Mouse (Mus musculus): ENCODE measurements around the gene Orm3. TPM values are rescaled to one million over a fixed set of nuclear protein-coding genes. Genes with fewer than 3 reads are reported as not detected.
A peak's percentile ranks its signal among the peaks of the same experiment; 100 is the strongest.
"Not testable (repeated sequence)": the region's sequence is repeated elsewhere in the genome, so short reads cannot be mapped to it uniquely, and the experiment has no call there.

Orm3 gene
- polyA plus RNA-seq, 2 experiments, result not detected

- H3K27me3 ChIP-seq (ENCODE audit: control insufficient read depth, insufficient read depth, low read length), result no peaks in the 10 kb centered on the region
- H3K9me3 ChIP-seq (ENCODE audit: control insufficient read depth, low read length), result no peaks in the 10 kb centered on the region
- no peaks in the 10 kb centered on the region for H3K4me1 ChIP-seq (ENCODE audit: control insufficient read depth, insufficient read depth, low read length)
- no peak overlapping the region for H3K9ac ChIP-seq (ENCODE audit: low read depth, low read length, severe bottlenecking)
- H3K27ac ChIP-seq (replicated peaks; ENCODE audit: low read depth, low read length), result no peak overlapping the region
- DNase-seq (ENCODE audit: low spot score) (no peak), ATAC-seq (ENCODE audit: low FRiP score, low read depth) (no peak)
- H3K36me3 ChIP-seq (ENCODE audit: control insufficient read depth, insufficient read depth, low read length), result peaks cover 89% of the 10 kb centered on the region
- no peak overlapping the region for H3K4me2 ChIP-seq (replicated peaks; ENCODE audit: low read depth, low read length, severe bottlenecking)
- H3K4me3 ChIP-seq (replicated peaks; ENCODE audit: low read length), result no peak overlapping the region
- WGBS, result 83% methylated on average over 5 of the region's 5 CpGs
- no peak for TF ChIP-seq POLR2A (IDR thresholded peaks at IDR 0.05; ENCODE audit: borderline replicate concordance, extremely low read depth, insufficient read depth, insufficient read length)
These were observed 41.9 kb upstream of the Orm3 start for GRCm38 (mm10) chr4:63314063-63314462.

DNA sequence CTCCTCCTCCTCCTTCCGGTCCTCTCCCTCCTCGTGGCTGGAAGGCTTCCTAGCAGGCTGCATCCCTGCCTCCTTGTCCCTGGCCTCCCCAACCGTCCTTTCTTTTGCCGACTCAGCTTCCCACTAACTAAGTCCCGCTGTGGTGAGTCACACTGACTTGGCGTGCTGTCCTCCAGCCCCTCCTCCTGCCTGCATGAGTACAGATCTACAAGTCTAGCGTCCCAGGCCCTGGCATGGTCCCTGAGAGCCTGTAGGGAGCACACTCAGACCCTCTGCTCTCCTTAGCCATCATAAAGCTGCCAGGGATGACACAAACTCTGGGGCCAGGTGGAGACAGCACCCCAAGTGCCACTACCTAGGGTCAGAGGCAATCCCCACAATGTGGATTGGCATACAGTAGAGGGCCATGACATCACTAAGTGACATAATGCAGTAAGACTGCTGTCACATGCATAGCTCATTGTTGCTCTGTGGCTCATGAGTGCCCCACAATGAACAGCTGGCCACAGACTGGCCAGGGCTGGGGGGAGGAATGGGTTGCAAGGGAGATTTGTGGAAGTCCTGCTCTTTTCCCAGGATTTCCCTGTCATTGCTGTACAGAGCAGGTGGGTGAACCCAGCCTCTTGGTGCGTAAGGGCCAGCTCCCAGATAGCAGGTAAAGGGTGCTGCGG lies 39.8 kb upstream of the Orm3 start:
- H3K4me1 ChIP-seq (ENCODE audit: control insufficient read depth, insufficient read depth, low read length), result no peaks in the 10 kb centered on the region
- TF ChIP-seq POLR2A (IDR thresholded peaks at IDR 0.05; ENCODE audit: borderline replicate concordance, extremely low read depth, insufficient read depth, insufficient read length), result no peak
- no peaks in the 10 kb centered on the region for H3K27me3 ChIP-seq (ENCODE audit: control insufficient read depth, insufficient read depth, low read length)
- no peak overlapping the region for H3K4me3 ChIP-seq (replicated peaks; ENCODE audit: low read length)
- no peaks in the 10 kb centered on the region for H3K9me3 ChIP-seq (ENCODE audit: control insufficient read depth, low read length)
- peaks cover 77% of the 10 kb centered on the region for H3K36me3 ChIP-seq (ENCODE audit: control insufficient read depth, insufficient read depth, low read length)
- ATAC-seq (ENCODE audit: low FRiP score, low read depth) (no peak), DNase-seq (ENCODE audit: low spot score) (no peak)
- 61% methylated on average over 9 of the region's 9 CpGs for WGBS
- H3K9ac ChIP-seq (ENCODE audit: low read depth, low read length, severe bottlenecking), result no peak overlapping the region
- H3K27ac ChIP-seq (replicated peaks; ENCODE audit: low read depth, low read length), result no peak overlapping the region
- H3K4me2 ChIP-seq (replicated peaks; ENCODE audit: low read depth, low read length, severe bottlenecking), result no peak overlapping the region

- H3K27me3 ChIP-seq (ENCODE audit: control insufficient read depth, insufficient read depth, low read length); H3K4me2 ChIP-seq (replicated peaks; ENCODE audit: low read depth, low read length, severe bottlenecking); H3K9me3 ChIP-seq (ENCODE audit: control insufficient read depth, low read length); H3K9ac ChIP-seq (ENCODE audit: low read depth, low read length, severe bottlenecking); ATAC-seq (ENCODE audit: low FRiP score, low read depth); H3K4me3 ChIP-seq (replicated peaks; ENCODE audit: low read length); H3K4me1 ChIP-seq (ENCODE audit: control insufficient read depth, insufficient read depth, low read length); H3K27ac ChIP-seq (replicated peaks; ENCODE audit: low read depth, low read length): not testable (repeated sequence)
- peak; percentile 73 for DNase-seq (ENCODE audit: low spot score)
- WGBS, result 28% methylated on average over 3 of the region's 3 CpGs
- H3K36me3 ChIP-seq (ENCODE audit: control insufficient read depth, insufficient read depth, low read length), result peaks cover 82% of the 10 kb centered on the region
These were observed 36.4 kb upstream of the Orm3 start for GRCm38 (mm10) chr4:63319566-63319965.

- no peak for DNase-seq (ENCODE audit: low spot score)
- no peak for ATAC-seq (ENCODE audit: low FRiP score, low read depth)
- no peak for TF ChIP-seq POLR2A (IDR thresholded peaks at IDR 0.05; ENCODE audit: borderline replicate concordance, extremely low read depth, insufficient read depth, insufficient read length)
- no peak overlapping the region for H3K4me2 ChIP-seq (replicated peaks; ENCODE audit: low read depth, low read length, severe bottlenecking)
- 79% methylated on average over 8 of the region's 8 CpGs for WGBS
- H3K27ac ChIP-seq (replicated peaks; ENCODE audit: low read depth, low read length), result no peak overlapping the region
- H3K4me1 ChIP-seq (ENCODE audit: control insufficient read depth, insufficient read depth, low read length), result no peaks in the 10 kb centered on the region
- H3K4me3 ChIP-seq (replicated peaks; ENCODE audit: low read length), result no peak overlapping the region
- H3K36me3 ChIP-seq (ENCODE audit: control insufficient read depth, insufficient read depth, low read length), result peaks cover 83% of the 10 kb centered on the region
- no peak overlapping the region for H3K9ac ChIP-seq (ENCODE audit: low read depth, low read length, severe bottlenecking)
- H3K27me3 ChIP-seq (ENCODE audit: control insufficient read depth, insufficient read depth, low read length), result no peaks in the 10 kb centered on the region
- H3K9me3 ChIP-seq (ENCODE audit: control insufficient read depth, low read length), result 0 out of 2 replicates have a peak, but pooled peaks cover 3% of the 10 kb centered on the region
These were observed 32.6 kb upstream of the Orm3 start for GRCm38 (mm10) chr4:63323275-63323815.

GRCm38 (mm10) chr4:63333403-63333802 lies 22.6 kb upstream of the Orm3 start:
- H3K9ac ChIP-seq (ENCODE audit: low read depth, low read length, severe bottlenecking), result no peak overlapping the region
- ATAC-seq (ENCODE audit: low FRiP score, low read depth) (no peak), DNase-seq (ENCODE audit: low spot score) (no peak)
- no peaks in the 10 kb centered on the region for H3K27me3 ChIP-seq (ENCODE audit: control insufficient read depth, insufficient read depth, low read length)
- no peaks in the 10 kb centered on the region for H3K9me3 ChIP-seq (ENCODE audit: control insufficient read depth, low read length)
- H3K27ac ChIP-seq (replicated peaks; ENCODE audit: low read depth, low read length), result no peak overlapping the region
- no peaks in the 10 kb centered on the region for H3K4me1 ChIP-seq (ENCODE audit: control insufficient read depth, insufficient read depth, low read length)
- no peak overlapping the region for H3K4me3 ChIP-seq (replicated peaks; ENCODE audit: low read length)
- no peak overlapping the region for H3K4me2 ChIP-seq (replicated peaks; ENCODE audit: low read depth, low read length, severe bottlenecking)
- WGBS, result 80% methylated on average over 4 of the region's 4 CpGs
- peaks cover 51% of the 10 kb centered on the region for H3K36me3 ChIP-seq (ENCODE audit: control insufficient read depth, insufficient read depth, low read length)
- no peak for TF ChIP-seq POLR2A (IDR thresholded peaks at IDR 0.05; ENCODE audit: borderline replicate concordance, extremely low read depth, insufficient read depth, insufficient read length)

Measured in limb, embryonic 14.5 days (tissue).